Mouse (Mus musculus): ENCODE results near the gene Pwwp2b. TPM values are rescaled to one million over a fixed set of nuclear protein-coding genes. Genes with fewer than 3 reads are reported as not detected.

Gene Pwwp2b
- polyA plus RNA-seq, 1 experiment from 2014 or later: 12.9 TPM

GRCm38 (mm10) chr7:139212754-139213745 lies 35.2 kb upstream of the Pwwp2b start, which contains the start of the genes Lrrc27 and Stk32c:
Gene Lrrc27, plus strand, starts transcription at chr7:139212988.
Gene Stk32c, minus strand, starts transcription at chr7:139213307.
- no peaks in the 10 kb centered on the region for H3K27me3 ChIP-seq (replicated peaks; ENCODE audit: control insufficient read depth, insufficient read depth, low read length)
- 1% methylated on average over 53 of the region's 53 CpGs for WGBS
- H3K4me1 ChIP-seq (replicated peaks; ENCODE audit: control insufficient read depth, insufficient read depth, low read length): no peaks in the 10 kb centered on the region
- peak within 1 kb of the TSS; percentile 66 for H3K4me3 ChIP-seq (ENCODE audit: low read depth, low read length)
- peak within 1 kb of the TSS; percentile 71 for H3K4me2 ChIP-seq (replicated peaks; ENCODE audit: low read depth)
- H3K27ac ChIP-seq (ENCODE audit: low read depth, low read length): peak within 1 kb of the TSS; percentile 58
- no peaks in the 10 kb centered on the region for H3K9me3 ChIP-seq (ENCODE audit: control insufficient read depth)
- peak; percentile 99 for ATAC-seq
- no peaks in the 10 kb centered on the region for H3K36me3 ChIP-seq (ENCODE audit: control insufficient read depth, insufficient read depth)
- TF ChIP-seq CTCF (IDR thresholded peaks at IDR 0.05; ENCODE audit: low read depth): peak; percentile 29; the same call in 1 of the 2 replicates
- peak within 1 kb of the TSS; percentile 62 for H3K9ac ChIP-seq (ENCODE audit: low read depth, low read length)

GRCm38 (mm10) chr7:139213751-139214150 lies 34.5 kb upstream of the Pwwp2b start:
- Histone ChIP-seq H3K27ac (ENCODE audit: low read depth, low read length) (no peak overlapping the region), H3K4me1 (replicated peaks; ENCODE audit: control insufficient read depth, insufficient read depth, low read length) (no peaks in the 10 kb centered on the region), H3K9me3 (ENCODE audit: control insufficient read depth) (no peaks in the 10 kb centered on the region), H3K9ac (ENCODE audit: low read depth, low read length) (peak overlapping the region; percentile 62; the same call in 1 of the 2 replicates), H3K4me3 (ENCODE audit: low read depth, low read length) (no peak overlapping the region), H3K36me3 (ENCODE audit: control insufficient read depth, insufficient read depth) (no peaks in the 10 kb centered on the region), H3K27me3 (replicated peaks; ENCODE audit: control insufficient read depth, insufficient read depth, low read length) (no peaks in the 10 kb centered on the region), H3K4me2 (replicated peaks; ENCODE audit: low read depth) (peak overlapping the region; percentile 71; the same call in 1 of the 2 replicates)
- 64% methylated on average over 3 of the region's 3 CpGs for WGBS
- TF ChIP-seq CTCF (IDR thresholded peaks at IDR 0.05; ENCODE audit: low read depth): no peak
- ATAC-seq: no peak

- WGBS: 55% methylated on average over 3 of the region's 3 CpGs
- ATAC-seq: no peak
- no peak for TF ChIP-seq CTCF (IDR thresholded peaks at IDR 0.05; ENCODE audit: low read depth)
Measured at GRCm38 (mm10) chr7:139214160-139214559, 34.1 kb upstream of the Pwwp2b start.

GRCm38 (mm10) chr7:139214596-139215340 lies 33.5 kb upstream of the Pwwp2b start:
- Histone ChIP-seq H3K9ac (ENCODE audit: low read depth, low read length) (no peak overlapping the region), H3K27me3 (replicated peaks; ENCODE audit: control insufficient read depth, insufficient read depth, low read length) (no peaks in the 10 kb centered on the region), H3K27ac (ENCODE audit: low read depth, low read length) (no peak overlapping the region), H3K36me3 (ENCODE audit: control insufficient read depth, insufficient read depth) (no peaks in the 10 kb centered on the region), H3K4me1 (replicated peaks; ENCODE audit: control insufficient read depth, insufficient read depth, low read length) (no peaks in the 10 kb centered on the region), H3K4me2 (replicated peaks; ENCODE audit: low read depth) (no peak overlapping the region), H3K9me3 (ENCODE audit: control insufficient read depth) (no peaks in the 10 kb centered on the region), H3K4me3 (ENCODE audit: low read depth, low read length) (no peak overlapping the region)
- TF ChIP-seq CTCF (IDR thresholded peaks at IDR 0.05; ENCODE audit: low read depth): no peak
- WGBS: 84% methylated on average over 14 of the region's 14 CpGs
- no peak for ATAC-seq

More at GRCm38 (mm10) chr7:139214160-139214559, 34.1 kb upstream of the Pwwp2b start:
- Histone ChIP-seq H3K36me3 (ENCODE audit: control insufficient read depth, insufficient read depth) (no peaks in the 10 kb centered on the region), H3K9me3 (ENCODE audit: control insufficient read depth) (no peaks in the 10 kb centered on the region), H3K9ac (ENCODE audit: low read depth, low read length) (no peak overlapping the region), H3K4me1 (replicated peaks; ENCODE audit: control insufficient read depth, insufficient read depth, low read length) (no peaks in the 10 kb centered on the region), H3K4me2 (replicated peaks; ENCODE audit: low read depth) (no peak overlapping the region), H3K27ac (ENCODE audit: low read depth, low read length) (no peak overlapping the region), H3K4me3 (ENCODE audit: low read depth, low read length) (no peak overlapping the region), H3K27me3 (replicated peaks; ENCODE audit: control insufficient read depth, insufficient read depth, low read length) (no peaks in the 10 kb centered on the region)

- no peak overlapping the region for H3K9ac ChIP-seq (ENCODE audit: low read depth, low read length)
- TF ChIP-seq CTCF (IDR thresholded peaks at IDR 0.05; ENCODE audit: low read depth): no peak
- H3K4me3 ChIP-seq (ENCODE audit: low read depth, low read length): no peak overlapping the region
Measured at GRCm38 (mm10) chr7:139215516-139215915, 32.8 kb upstream of the Pwwp2b start.

GRCm38 (mm10) chr7:139215946-139216345 lies 32.3 kb upstream of the Pwwp2b start:
- ATAC-seq: no peak
- no peak overlapping the region for H3K27ac ChIP-seq (ENCODE audit: low read depth, low read length)
- H3K9ac ChIP-seq (ENCODE audit: low read depth, low read length): no peak overlapping the region
- H3K9me3 ChIP-seq (ENCODE audit: control insufficient read depth): no peaks in the 10 kb centered on the region
- no peaks in the 10 kb centered on the region for H3K4me1 ChIP-seq (replicated peaks; ENCODE audit: control insufficient read depth, insufficient read depth, low read length)
- no peaks in the 10 kb centered on the region for H3K36me3 ChIP-seq (ENCODE audit: control insufficient read depth, insufficient read depth)
- H3K4me2 ChIP-seq (replicated peaks; ENCODE audit: low read depth): no peak overlapping the region
- H3K27me3 ChIP-seq (replicated peaks; ENCODE audit: control insufficient read depth, insufficient read depth, low read length): no peaks in the 10 kb centered on the region
- WGBS: 86% methylated on average over 7 of the region's 7 CpGs
- H3K4me3 ChIP-seq (ENCODE audit: low read depth, low read length): no peak overlapping the region
- TF ChIP-seq CTCF (IDR thresholded peaks at IDR 0.05; ENCODE audit: low read depth): no peak

More at GRCm38 (mm10) chr7:139215516-139215915, 32.8 kb upstream of the Pwwp2b start:
- 63% methylated on average over 1 of the region's 1 CpGs for WGBS
- Histone ChIP-seq H3K27ac (ENCODE audit: low read depth, low read length) (no peak overlapping the region), H3K9me3 (ENCODE audit: control insufficient read depth) (no peaks in the 10 kb centered on the region), H3K4me2 (replicated peaks; ENCODE audit: low read depth) (no peak overlapping the region), H3K4me1 (replicated peaks; ENCODE audit: control insufficient read depth, insufficient read depth, low read length) (no peaks in the 10 kb centered on the region), H3K27me3 (replicated peaks; ENCODE audit: control insufficient read depth, insufficient read depth, low read length) (no peaks in the 10 kb centered on the region), H3K36me3 (ENCODE audit: control insufficient read depth, insufficient read depth) (no peaks in the 10 kb centered on the region)
- ATAC-seq: no peak
